Mouse (Mus musculus) cerebellum, adult 11-12 months (tissue): Measurements from ENCODE around the gene Cyp24a1.
"Not testable (repeated sequence)": the region's sequence is repeated elsewhere in the genome, so short reads cannot be mapped to it uniquely, and the experiment has no call there.

Source experiments
- DNase-seq: peaks from one replicate; pipeline ENCODE4 v3.0.0; 2022

Gene Cyp24a1

GRCm38 (mm10) chr2:170494784-170495710 lies 1.9 kb downstream of the Cyp24a1 start:
- DNase-seq: no peak

- DNase-seq: no peak
Observed at GRCm38 (mm10) chr2:170487890-170488502, 8.9 kb downstream of the Cyp24a1 start.

GRCm38 (mm10) chr2:170487202-170487601 lies 9.7 kb downstream of the Cyp24a1 start:
- DNase-seq: no peak

GRCm38 (mm10) chr2:170483914-170484313 lies 13.0 kb downstream of the Cyp24a1 start:
- no peak for DNase-seq

GRCm38 (mm10) chr2:170482019-170482540 lies 14.9 kb downstream of the Cyp24a1 start:
- DNase-seq: no peak

- no peak for DNase-seq
Observed at GRCm38 (mm10) chr2:170476643-170477042, 20.3 kb downstream of the Cyp24a1 start.

GRCm38 (mm10) chr2:170476215-170476614 lies 20.7 kb downstream of the Cyp24a1 start:
- DNase-seq: no peak

GRCm38 (mm10) chr2:170475164-170475563 lies 21.8 kb downstream of the Cyp24a1 start:
- DNase-seq: no peak

- no peak for DNase-seq
Observed at GRCm38 (mm10) chr2:170474125-170474524, 22.8 kb downstream of the Cyp24a1 start.

- DNase-seq: no peak
Observed at GRCm38 (mm10) chr2:170470591-170470990, 26.4 kb downstream of the Cyp24a1 start.

- DNase-seq: peak; percentile 6
Observed at GRCm38 (mm10) chr2:170469616-170470308, 27.2 kb downstream of the Cyp24a1 start.

- DNase-seq: no peak
Observed at GRCm38 (mm10) chr2:170468009-170468408, 28.9 kb downstream of the Cyp24a1 start.

GRCm38 (mm10) chr2:170464817-170465216 lies 32.1 kb downstream of the Cyp24a1 start:
- no peak for DNase-seq

- no peak for DNase-seq
Observed at GRCm38 (mm10) chr2:170461652-170462051, 35.3 kb downstream of the Cyp24a1 start.

GRCm38 (mm10) chr2:170459805-170460204 lies 37.1 kb downstream of the Cyp24a1 start:
- no peak for DNase-seq

- DNase-seq: no peak
Observed at GRCm38 (mm10) chr2:170459183-170459582, 37.8 kb downstream of the Cyp24a1 start.

- not testable (repeated sequence) for DNase-seq
Observed at GRCm38 (mm10) chr2:170453809-170454208, 43.1 kb downstream of the Cyp24a1 start.

GRCm38 (mm10) chr2:170450933-170451332 lies 46.0 kb downstream of the Cyp24a1 start:
- DNase-seq: peak; percentile 6

- no peak for DNase-seq
Observed at GRCm38 (mm10) chr2:170447651-170448050, 49.3 kb downstream of the Cyp24a1 start.

- no peak for DNase-seq
Observed at GRCm38 (mm10) chr2:170446843-170447383, 50.0 kb downstream of the Cyp24a1 start.

- DNase-seq: no peak
Observed at GRCm38 (mm10) chr2:170445861-170446260, 51.1 kb downstream of the Cyp24a1 start.

- DNase-seq: no peak
Observed at GRCm38 (mm10) chr2:170442535-170442934, 54.4 kb downstream of the Cyp24a1 start.

- no peak for DNase-seq
Observed at GRCm38 (mm10) chr2:170438782-170439181, 58.2 kb downstream of the Cyp24a1 start.
